Mouse (Mus musculus): ENCODE data around the gene S100a5.
A peak's percentile ranks its signal among the peaks of the same experiment; 100 is the strongest.

The S100a5 gene

DNA sequence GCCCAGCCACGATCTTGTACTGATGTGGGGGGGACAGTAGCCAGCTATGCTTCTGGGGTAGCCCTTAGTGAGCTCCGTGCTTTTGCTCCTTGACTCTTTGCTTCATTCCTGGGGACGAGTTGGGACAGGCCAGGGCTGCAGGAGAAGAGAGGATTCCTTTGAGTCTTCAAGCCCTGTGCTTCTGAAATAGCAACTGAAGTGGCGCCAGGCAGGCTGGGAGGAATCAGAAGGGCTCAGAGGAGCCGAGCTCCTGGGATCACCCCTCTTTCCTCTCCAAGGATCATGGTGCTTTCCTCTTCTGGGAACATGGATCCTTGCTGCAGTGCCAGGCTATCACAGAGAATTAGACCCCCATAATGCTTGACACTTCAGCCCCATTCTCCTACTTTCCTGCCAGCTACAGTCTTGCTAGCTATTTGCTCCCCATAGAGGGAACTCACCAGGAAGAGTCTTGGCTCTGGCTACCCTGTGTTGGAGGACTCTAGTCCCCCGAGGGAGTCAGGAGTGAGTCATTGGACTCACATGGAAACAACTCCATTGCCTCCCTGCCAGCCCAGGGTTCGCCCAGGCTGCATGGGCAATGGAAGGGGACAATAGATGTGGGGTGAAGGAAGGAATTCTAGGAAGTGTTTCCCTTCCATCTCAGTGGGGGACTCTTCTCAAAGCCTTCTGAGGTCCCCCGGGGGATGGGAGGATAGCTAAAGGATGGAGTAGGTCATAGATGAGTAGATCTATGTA is 7.7 kb upstream of the S100a5 start:
- DNase-seq = no peak

DNA sequence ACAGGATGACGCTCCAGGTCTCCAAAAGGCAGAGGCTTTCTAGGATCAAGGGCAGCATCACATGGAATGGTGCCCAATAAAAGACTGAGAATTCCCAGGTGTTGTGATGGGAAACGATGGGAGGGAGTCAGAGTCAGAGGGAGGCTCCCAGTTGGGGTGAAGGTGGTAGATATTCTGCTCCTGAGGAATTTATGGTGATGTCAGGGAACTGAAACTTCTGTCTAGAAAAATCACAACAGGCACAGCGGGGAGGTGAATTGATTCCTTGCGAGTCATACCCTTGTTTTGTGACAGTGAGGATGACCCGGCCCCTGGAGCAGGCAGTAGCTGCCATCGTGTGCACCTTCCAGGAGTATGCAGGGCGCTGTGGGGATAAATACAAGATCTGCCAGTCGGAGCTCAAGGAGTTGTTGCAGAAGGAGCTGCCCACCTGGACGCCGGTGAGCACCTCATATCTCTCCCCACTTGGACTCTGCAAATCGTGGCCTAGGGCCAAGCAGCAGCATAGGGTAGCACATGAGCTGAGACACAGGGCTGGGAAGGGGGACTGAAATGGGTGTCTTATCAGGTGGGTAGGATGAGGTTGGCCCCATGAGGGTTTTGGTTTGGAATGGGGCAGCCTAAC is 6.7 kb upstream of the S100a5 start, which contains the start of gene Gm42674:
TSS of gene Gm42674 (plus strand) at position 419 of the 625 bp plus-strand sequence.
- DNase-seq = no peak

DNA sequence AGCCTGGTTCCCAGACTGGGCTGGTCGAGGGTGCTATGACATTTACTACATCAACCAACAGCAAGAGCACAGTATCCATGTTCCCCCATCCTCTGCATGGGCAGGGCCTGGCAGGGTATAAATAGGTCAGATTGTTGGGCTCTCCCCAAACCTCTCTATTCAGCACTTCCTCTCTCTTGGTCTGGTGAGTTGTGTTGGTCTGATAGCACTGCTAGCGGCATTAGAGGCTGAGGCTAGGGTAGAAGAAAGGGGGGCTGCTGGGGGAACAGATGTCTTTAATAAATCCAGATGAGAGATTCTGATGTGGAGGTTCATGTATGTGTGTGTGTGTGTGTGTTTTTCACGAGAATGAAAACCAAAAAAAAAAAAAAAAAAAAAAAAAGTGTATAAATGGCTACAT is 4.7 kb upstream of the S100a5 start, which contains the start of gene S100a4:
TSS of gene S100a4 (plus strand) at position 149 of the 400 bp plus-strand sequence.
- no peak for DNase-seq

DNA sequence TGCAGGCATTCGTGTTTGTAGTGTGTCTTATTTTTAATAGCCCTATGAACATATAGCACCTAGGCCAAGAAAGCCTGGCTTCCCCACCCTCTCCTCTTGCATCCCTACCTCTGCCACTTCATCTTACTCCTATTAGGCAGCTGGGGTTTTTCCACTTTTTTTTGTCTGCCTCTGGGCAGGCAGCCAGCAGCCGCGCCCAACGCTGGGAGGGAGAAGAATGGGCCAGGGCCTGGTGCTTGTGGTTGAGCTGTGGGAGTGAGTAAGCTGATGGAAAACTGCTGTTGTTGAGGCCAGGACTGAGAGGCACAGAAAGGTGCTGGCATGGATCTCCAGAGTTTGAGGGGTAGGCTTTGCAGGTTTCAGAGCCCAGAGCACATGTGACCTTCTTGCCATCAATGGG is 3.9 kb upstream of the S100a5 start:
- DNase-seq = no peak

DNA sequence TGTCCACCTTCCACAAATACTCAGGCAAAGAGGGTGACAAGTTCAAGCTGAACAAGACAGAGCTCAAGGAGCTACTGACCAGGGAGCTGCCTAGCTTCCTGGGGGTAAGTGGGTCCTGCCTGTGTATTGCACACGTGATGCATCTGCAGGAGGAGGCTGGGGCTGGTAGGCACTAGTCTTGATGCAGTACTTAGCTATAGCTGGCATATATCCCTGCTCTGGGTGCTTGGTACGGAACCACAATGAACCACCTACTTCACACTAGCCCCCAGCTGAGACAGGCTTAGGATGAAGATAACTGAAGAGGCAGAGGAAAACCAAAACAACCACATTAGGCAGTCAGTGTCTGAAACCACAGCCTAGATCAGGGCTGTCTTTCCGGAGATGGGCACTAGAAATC is 3.3 kb upstream of the S100a5 start:
- no peak for DNase-seq

DNA sequence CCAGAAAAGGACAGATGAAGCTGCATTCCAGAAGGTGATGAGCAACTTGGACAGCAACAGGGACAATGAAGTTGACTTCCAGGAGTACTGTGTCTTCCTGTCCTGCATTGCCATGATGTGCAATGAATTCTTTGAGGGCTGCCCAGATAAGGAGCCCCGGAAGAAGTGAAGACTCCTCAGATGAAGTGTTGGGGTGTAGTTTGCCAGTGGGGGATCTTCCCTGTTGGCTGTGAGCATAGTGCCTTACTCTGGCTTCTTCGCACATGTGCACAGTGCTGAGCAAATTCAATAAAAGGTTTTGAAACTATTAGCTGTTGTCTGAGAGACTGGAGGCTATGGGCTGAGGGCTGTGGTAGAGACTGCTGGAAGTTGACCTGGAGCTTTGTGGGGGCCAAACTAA is 2.6 kb upstream of the S100a5 start:
- no peak for DNase-seq

DNA sequence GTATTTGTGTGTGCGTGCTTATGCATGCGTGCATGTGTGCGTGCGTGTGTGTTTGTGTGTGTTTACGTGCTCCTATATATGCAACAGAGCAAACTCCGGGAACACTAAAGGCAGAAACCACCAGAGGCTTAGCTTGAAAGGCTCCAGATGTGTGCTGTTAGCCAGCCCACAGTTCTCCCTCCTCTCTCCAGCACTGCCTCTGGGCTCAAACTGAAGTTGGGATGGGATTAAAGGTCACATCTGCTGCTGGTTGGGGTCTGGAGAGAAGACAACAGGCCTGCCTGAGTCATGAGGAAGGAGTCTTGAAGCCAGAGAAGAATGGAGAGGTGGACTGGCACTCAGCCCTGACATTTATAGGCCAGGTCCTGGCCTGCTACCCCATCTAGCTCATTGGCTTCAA is 2.1 kb upstream of the S100a5 start:
- DNase-seq = no peak

DNA sequence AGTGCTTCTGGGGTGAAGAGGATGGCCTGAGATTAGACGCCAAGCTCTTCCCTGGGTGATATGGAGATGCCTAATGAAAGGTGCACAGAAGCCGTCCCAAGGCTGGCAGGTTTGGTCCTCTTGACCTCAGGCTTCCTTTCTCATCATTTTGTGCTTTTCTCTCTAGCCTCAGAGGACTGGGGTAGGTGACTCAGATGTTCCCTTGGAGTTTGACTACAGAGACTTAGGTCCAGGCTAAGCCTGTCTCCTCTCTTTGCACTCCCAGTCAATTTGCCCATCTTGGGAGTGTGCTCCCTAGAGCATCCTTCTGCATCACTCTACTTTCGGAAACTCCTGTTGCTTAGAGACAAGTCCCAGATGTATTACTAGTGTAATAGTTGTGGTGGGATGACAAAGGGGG is 962 bp upstream of the S100a5 start:
- no peak for DNase-seq

DNA sequence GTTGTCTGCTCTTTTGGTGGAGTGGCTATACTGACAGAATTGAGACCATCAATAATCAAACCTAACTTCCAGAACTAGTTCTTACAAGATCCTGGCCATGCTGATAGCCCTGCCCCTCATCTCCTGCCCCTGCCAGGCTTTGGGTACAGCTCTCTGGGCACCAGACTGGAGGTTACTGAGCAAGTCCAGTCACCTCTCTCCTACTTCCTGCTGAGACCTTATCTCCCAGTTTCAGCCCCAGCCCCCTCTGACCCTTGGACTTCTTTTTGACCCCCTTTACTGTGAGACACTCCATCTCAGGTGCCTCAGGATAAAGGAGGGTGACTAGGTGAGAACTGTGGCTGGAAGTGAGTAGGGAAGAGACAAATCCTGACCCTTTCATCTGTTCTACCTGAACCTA is 779 bp downstream of the S100a5 start:
- DNase-seq = no peak

DNA sequence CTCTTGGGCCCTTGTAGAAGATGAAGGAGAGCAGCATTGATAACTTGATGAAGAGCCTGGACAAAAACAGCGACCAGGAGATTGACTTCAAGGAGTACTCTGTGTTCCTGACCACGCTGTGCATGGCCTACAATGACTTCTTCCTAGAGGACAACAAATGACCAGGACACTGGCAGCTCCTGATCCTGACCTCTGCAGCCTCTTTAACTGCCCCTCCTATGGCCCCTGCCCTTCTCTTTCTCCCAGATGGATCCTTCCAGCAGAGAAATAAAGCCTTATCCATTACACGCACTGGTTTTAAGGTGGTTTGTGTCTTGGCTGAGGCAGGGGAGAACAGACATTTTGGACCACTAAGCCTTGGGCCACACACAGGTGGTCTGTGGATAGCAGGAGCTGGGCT is 3.2 kb downstream of the S100a5 start:
- DNase-seq = no peak

DNA sequence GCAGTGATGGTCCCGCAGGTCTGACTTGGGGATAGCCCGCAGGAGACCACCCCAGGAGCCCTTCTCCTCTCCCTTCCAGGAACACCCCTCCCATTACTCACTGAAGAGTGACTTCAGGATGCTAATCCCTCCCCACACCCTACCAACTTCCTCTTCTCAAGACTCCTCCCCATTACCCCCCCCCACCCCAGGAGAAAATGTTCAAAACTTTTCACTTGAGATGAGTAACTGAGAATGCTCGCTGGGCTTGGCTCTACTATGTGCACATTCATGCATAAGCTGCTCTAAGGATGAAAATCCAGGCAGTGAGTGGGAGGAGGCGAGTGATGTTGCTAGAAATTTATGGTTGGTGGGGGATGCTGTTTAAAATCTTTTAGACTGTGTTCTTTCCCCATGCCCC is 3.7 kb downstream of the S100a5 start:
- DNase-seq = no peak

DNA sequence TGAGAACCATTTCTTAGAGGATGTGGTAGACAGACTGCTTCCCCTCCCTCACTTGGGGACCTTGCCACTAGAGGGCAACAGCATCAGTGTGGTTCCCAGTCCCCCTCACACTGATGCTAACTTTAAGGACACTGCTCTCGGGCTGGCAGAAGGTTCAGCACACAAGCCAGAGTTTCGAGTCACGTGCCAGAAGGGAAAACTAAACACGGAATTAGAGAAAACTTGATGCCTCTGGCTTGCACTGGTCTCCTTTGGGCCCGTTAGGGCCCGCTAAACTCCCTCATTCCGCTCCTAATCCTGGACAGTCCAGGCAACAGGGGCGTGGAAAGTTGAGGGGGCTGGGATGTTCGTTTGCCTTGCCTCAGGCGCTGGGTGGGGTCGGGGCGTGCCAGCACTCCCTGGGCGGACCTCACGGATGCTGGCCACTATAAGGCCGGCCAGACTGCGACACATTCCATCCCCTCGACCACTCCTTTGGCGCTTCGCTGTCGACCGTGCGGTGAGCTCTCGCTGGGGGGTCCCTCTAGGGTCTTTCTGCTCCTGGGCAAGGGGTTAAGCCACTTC is 4.5 kb downstream of the S100a5 start, which contains the start of gene S100a6:
TSS of gene S100a6 (plus strand) at position 155 of the 564 bp plus-strand sequence.
- no peak for DNase-seq

DNA sequence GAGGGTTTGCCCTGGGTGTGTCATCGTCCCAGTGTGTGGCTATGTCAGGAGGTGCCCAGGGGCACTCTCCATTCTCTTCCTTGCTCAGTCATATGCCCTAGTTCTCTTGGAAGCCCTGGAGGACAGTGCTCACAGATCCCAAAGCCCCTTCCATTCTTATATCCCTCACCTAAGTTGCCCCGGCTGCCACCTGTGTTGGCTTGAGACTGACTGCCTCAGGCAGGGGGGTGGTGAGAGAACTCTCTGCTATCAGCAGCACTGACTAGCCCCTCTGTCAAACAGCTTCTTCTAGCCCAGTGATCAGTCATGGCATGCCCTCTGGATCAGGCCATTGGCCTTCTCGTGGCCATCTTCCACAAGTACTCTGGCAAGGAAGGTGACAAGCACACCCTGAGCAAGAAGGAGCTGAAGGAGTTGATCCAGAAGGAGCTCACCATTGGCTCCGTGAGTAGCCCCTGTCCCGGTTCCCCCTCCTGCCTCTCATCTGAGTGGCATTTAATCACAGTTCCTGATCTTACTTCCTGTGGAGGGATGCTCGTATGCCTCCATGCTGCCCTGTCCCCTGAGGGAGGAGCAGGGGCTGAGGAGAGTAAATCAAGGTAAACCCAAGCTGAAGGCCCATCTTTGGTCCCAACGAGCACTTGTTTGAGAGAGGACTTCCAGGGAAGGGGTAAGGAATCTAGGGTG is 5.3 kb downstream of the S100a5 start:
- DNase-seq = no peak

DNA sequence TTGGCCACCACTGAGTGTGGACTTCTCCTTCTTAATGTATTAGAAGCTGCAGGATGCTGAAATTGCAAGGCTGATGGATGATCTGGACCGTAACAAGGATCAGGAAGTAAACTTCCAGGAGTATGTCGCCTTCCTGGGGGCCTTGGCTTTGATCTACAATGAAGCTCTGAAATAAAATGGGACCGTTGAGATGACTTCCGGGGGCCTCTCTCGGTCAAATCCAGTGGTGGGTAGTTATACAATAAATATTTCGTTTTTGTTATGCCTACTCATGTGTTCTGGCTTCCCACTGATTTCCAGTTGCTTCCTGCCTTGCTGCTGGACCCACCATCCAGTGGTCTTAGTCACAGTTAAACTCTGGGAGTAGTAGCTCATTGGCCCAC is 5.8 kb downstream of the S100a5 start:
- DNase-seq = no peak

DNA sequence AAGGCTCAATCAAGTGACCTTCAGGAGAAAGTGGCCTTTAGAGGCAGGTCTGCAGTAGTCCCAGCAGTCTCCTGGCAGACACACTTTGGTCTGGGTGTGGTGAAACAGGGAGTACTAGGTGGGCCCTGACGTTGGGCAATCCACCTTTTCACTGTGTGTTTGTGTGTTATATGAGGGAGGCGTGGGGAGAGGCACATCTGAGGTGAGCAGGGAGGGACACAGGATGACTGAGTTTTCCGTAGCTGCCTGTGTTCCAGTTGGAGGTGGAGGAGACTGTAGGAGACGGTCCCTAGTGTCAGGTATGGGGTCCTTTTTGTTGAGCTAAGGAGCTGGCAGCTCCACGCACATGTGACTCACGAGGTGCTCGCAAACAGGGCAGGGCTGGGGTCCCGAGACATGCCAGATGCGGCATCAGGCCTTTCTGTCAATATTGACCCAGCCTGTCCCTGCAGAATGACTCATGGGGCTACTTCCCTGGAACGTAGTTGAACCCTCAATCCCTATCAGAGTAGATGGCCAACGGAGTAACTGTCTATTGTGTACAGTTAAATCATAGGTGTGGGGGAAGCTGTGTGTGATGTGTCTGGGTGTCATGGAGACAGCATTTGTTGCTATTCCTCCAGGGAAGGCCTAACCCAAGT is 6.4 kb downstream of the S100a5 start:
- no peak for DNase-seq

DNA sequence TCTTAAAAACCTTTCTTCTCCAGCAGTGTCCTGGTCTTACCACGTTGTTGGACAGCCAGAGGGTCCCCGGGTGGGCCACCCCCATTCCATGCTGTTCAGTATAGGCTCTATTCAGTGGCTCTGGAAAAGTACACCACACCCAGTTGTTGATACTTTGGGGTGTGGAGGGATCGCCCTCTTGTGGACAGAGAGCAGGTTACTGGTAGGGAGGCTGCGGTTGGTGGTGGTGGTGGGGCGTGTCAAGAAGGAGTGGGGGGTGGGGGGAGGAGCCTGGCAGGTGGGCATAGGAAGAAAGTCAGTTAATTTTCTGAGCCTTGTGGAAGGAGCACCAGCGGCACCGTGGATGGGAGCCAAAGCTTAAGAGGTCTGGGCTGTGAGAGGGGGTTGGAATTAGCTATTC is 7.1 kb downstream of the S100a5 start:
- peak; percentile 11 for DNase-seq

DNA sequence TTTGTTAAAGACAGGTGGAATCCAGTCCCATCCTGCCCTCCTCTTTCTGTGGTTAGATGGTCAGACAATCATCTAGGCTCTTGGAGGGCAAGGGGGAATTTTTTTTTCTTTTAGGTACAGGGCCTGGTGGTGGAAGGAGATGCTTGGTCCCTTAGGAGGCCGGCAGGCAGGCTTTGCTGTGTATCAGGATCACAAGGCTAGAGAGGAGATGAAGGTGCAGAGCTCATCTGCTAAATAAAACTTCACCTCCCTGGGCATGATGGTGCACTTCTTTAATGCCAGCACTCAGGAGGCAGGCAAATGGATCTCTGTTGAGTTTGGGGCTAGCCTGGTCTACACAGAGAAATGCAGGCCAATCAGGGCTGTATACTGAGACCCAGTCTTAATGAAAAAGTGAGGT is 7.6 kb downstream of the S100a5 start:
- no peak for DNase-seq

DNA sequence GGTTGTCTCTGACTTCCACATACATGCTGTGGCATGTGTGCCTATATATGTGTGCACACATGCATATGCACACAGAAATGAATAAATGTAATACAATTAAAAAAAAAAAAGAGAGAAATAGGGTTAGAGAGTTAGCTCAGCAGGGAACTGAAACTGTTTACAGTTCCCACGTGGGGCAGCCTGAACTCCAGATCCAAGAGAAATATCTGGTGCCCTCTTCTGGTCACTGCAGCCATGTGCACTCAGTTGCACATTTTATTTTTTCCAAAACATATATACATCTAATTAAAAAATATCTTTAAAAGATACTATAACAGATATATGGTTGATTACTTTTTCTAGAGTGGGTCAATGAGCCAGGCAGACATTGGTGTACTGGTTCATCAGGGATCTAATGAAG is 9.3 kb downstream of the S100a5 start:
- no peak for DNase-seq

DNA sequence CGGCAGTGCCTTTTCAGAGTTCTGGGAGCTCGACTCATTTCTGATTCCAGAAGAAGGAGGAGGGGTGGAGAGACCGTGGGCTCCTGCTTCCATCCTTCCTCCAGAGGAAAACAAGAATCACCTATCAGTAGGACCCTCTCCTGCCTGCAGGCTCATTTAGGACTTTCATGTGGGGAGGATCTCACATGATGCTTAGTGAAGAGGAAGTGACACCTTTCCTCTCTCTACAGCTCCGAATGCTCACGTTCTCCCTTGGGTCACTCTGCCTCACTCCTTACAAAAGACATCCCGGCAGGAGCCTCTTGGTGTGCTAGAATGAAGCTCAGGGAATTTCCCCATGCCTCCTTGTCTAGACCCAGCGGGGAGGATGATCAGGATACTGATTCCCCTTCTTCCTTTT is 13.2 kb downstream of the S100a5 start:
- no peak for DNase-seq

DNA sequence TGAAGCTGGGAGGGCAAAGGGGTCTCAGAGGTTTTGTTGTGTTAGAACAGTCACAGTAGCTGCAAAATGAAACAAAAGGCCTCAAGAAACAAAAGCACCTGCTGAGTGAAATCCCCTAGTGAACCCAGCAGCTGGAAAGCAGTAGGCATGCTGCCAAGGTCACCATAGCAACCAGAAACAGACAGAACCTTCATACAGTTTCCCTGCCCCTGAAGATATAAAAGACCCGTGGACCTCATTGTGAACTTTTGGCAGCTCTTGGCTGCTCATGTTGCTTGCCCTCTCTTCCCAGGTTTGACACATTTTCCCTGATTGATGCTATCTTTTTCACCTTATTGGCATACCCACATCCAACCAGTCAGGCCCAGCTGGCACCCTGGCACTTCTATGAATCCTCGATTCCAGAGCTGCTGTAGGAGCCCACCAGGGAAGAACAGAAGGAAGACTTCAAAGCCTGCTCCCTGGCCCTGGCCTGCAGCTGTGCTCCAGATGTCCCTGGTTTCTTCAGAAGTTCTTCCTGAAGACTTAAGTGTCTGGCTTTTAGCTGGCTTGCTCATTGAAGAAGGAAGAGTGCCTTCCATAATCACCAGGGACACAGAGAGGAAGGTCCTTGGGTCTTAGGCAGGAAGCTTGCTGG is 15.2 kb downstream of the S100a5 start:
- no peak for DNase-seq

DNA sequence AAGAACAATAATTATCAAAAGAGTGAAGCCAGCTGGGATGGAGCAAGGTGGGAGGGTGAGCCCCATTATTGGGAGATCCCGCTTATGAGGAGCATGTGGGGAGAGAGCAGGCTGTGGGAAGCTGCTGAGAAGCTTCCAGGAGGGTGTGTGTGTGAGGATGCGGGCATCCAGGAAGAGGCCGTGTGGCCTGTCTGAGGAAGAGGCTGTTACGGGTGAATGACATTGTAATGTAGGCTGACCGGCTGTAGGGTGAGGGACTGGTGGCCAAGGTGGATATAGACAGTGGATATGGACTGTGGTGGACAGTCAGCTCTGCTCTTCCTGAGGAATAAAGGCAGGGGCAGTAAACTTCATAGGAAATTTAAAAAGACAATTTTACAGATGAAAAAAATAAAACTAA is 17.2 kb downstream of the S100a5 start:
- DNase-seq = no peak

DNA sequence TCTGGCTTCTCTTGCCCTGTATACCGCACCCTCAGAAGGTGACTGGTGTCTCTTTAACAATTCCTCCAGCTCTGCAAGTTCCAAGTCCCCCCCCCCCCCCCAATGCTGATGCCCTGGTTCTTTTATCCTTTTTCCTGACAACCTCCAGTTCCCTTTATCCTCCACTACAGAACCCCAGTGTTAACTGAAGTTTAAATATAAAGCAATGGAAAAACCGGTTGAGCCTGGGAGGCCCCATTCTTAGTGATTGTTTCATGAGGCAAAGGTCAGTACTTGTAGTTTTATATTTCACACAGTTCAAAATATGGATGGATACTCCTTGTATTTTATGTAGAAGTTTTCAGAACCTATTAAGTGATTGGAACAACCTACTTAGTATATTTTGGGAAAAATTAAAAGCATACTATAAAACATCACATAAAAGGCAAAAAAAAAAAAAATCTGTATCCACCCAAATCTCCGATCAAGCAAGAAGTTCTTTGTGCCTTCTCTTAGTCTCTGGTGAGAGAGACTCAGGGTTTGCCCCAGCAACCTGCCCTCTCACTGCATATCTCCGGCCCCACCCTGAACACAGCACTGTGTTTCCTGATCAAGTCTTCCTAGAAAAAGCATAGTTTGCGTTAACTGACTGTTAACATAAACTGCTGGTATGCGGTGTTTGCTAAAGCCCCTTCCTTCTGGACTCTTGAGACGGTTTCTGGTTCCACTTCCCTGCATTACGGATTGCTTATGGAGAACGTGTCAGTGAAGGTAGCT is 18.1 kb downstream of the S100a5 start:
- no peak for DNase-seq

Data from cerebellum, adult 11-12 months (tissue).